Mouse (Mus musculus) left cerebral cortex, adult 2 months (tissue): ENCODE data around the gene Dynlrb1. TPM values are rescaled to one million over a fixed set of nuclear protein-coding genes. Genes with fewer than 3 reads are reported as not detected.

Source experiments
- DNase-seq, 2 experiments: peaks; one replicate each; pipeline ENCODE4 v3.0.0; 2021 to 2022; ENCODE audit warnings: low spot score in 2 of 2, mixed read lengths in 1 of 2; ENCODE audit errors: extremely low spot score in 1 of 2
- H3K27ac ChIP-seq: fragments of 200-600 bp; 2 replicates; pipeline ENCODE4 v1.8.1; 2022
- H3K4me3 ChIP-seq: fragments of 200-600 bp; 2 replicates; pipeline ENCODE4 v1.8.1; 2022
- CTCF ChIP-seq: fragments of 200-600 bp; IDR thresholded peaks from 2 replicates; pipeline ENCODE4 v1.8.1; 2022; ENCODE audit warnings: antibody characterized with exemption, mild to moderate bottlenecking, moderate library complexity
- intact Hi-C: fragments of 180-260 bp; cut with DNase I; formaldehyde crosslinking; loops from one replicate; pipeline ENCODE4 v1.15.1; 2025
- total RNA-seq, 2 experiments: library from RNA; stranded (reverse); gene quantifications; 2 replicates each; pipeline ENCODE4 v1.2.3; 2021

Gene Dynlrb1
- total RNA-seq, 2 experiments from 2014 or later = 294 to 305 TPM

- H3K27ac ChIP-seq = no peak overlapping the region
- no peak overlapping the region for H3K4me3 ChIP-seq
- DNase-seq = no peak
- intact Hi-C loops = no loop called here
- no peak for TF ChIP-seq CTCF
Measured at GRCm38 (mm10) chr2:155265526-155265925, 29.2 kb downstream of the Dynlrb1 start.

GRCm38 (mm10) chr2:155266896-155267295, 30.6 kb downstream of the Dynlrb1 start:
- intact Hi-C loops = no loop called here
- DNase-seq = no peak
- no peak for TF ChIP-seq CTCF
- H3K27ac ChIP-seq = no peak overlapping the region
- H3K4me3 ChIP-seq = no peak overlapping the region

- Histone ChIP-seq H3K4me3 (no peak overlapping the region), H3K27ac (no peak overlapping the region)
- no peak for DNase-seq
- peak; percentile 23; the same call in 1 of the 2 replicates for TF ChIP-seq CTCF
- intact Hi-C loops = no loop called here
Measured at GRCm38 (mm10) chr2:155271957-155272356, 35.6 kb downstream of the Dynlrb1 start.

GRCm38 (mm10) chr2:155272396-155273170, 36.2 kb downstream of the Dynlrb1 start:
- no peak for DNase-seq
- intact Hi-C loops = no loop called here
- TF ChIP-seq CTCF = no peak

GRCm38 (mm10) chr2:155273603-155274002, 37.3 kb downstream of the Dynlrb1 start:
- intact Hi-C loops = no loop called here
- no peak for TF ChIP-seq CTCF
- Histone ChIP-seq H3K27ac (no peak overlapping the region), H3K4me3 (no peak overlapping the region)
- no peak for DNase-seq

More at GRCm38 (mm10) chr2:155272396-155273170, 36.2 kb downstream of the Dynlrb1 start:
- no peak overlapping the region for H3K4me3 ChIP-seq
- H3K27ac ChIP-seq = no peak overlapping the region

GRCm38 (mm10) chr2:155276195-155276594, 39.9 kb downstream of the Dynlrb1 start, which contains the start of gene Map1lc3a:
Map1lc3a (plus strand) TSS chr2:155276297.
- DNase-seq = peak; percentile 98 to 100
- Histone ChIP-seq H3K4me3 (peak within 1 kb of the TSS; percentile 99), H3K27ac (peak within 1 kb of the TSS; percentile 99)
- no peak for TF ChIP-seq CTCF
- intact Hi-C loops = loop anchor here (1.0 kb wide), 1 partner anchor 106 kb away; no protein-coding TSS in a partner anchor

- peak; percentile 56 to 59 for DNase-seq
- Histone ChIP-seq H3K4me3 (peak overlapping the region; percentile 99), H3K27ac (peak overlapping the region; percentile 99)
- no peak; the same call in 1 of the 2 replicates for TF ChIP-seq CTCF
- intact Hi-C loops = loop anchor here (1.0 kb wide), 1 partner anchor 106 kb away; no protein-coding TSS in a partner anchor
Measured at GRCm38 (mm10) chr2:155276621-155277175, 40.4 kb downstream of the Dynlrb1 start.

- intact Hi-C loops = no loop called here
- Histone ChIP-seq H3K27ac (peak overlapping the region; percentile 99), H3K4me3 (peak overlapping the region; percentile 99)
- TF ChIP-seq CTCF = no peak
- DNase-seq = no peak
Measured at GRCm38 (mm10) chr2:155277721-155278120, 41.4 kb downstream of the Dynlrb1 start.

- no peak for TF ChIP-seq CTCF
- no peak overlapping the region for H3K27ac ChIP-seq
- intact Hi-C loops = no loop called here
- no peak for DNase-seq
- no peak overlapping the region for H3K4me3 ChIP-seq
Measured at GRCm38 (mm10) chr2:155278361-155278760, 42.0 kb downstream of the Dynlrb1 start.

- no peak for DNase-seq
- Histone ChIP-seq H3K4me3 (no peak overlapping the region), H3K27ac (no peak overlapping the region)
- intact Hi-C loops = no loop called here
- TF ChIP-seq CTCF = no peak
Measured at GRCm38 (mm10) chr2:155279163-155279562, 42.8 kb downstream of the Dynlrb1 start.

- intact Hi-C loops = no loop called here
- Histone ChIP-seq H3K27ac (no peak overlapping the region), H3K4me3 (no peak overlapping the region)
- no peak for TF ChIP-seq CTCF
- no peak for DNase-seq
Measured at GRCm38 (mm10) chr2:155280116-155280515, 43.8 kb downstream of the Dynlrb1 start.

- H3K4me3 ChIP-seq = no peak overlapping the region
- TF ChIP-seq CTCF = no peak
- H3K27ac ChIP-seq = no peak overlapping the region
- intact Hi-C loops = no loop called here
- DNase-seq = peak in 1 of 2 experiments; percentile 29
Measured at GRCm38 (mm10) chr2:155283793-155284192, 47.5 kb downstream of the Dynlrb1 start.
